Mouse (Mus musculus) embryonic fibroblast, embryonic 13.5 days (primary cell): ENCODE measurements around the gene A4galt.
A peak's percentile ranks its signal among the peaks of the same experiment; 100 is the strongest.

ENCODE experiments used
- CTCF ChIP-seq: IDR thresholded peaks from 2 replicates; pipeline ENCODE4 v1.5.1; 2011; ENCODE audit warnings: mild to moderate bottlenecking, control low read depth, low read length, moderate library complexity, borderline replicate concordance; ENCODE audit not compliant: insufficient read depth
- POLR2A ChIP-seq: IDR thresholded peaks from 2 replicates; pipeline ENCODE4 v1.6.1; 2011; ENCODE audit warnings: low read depth, mild to moderate bottlenecking, control low read depth, low read length, moderate library complexity

DNA sequence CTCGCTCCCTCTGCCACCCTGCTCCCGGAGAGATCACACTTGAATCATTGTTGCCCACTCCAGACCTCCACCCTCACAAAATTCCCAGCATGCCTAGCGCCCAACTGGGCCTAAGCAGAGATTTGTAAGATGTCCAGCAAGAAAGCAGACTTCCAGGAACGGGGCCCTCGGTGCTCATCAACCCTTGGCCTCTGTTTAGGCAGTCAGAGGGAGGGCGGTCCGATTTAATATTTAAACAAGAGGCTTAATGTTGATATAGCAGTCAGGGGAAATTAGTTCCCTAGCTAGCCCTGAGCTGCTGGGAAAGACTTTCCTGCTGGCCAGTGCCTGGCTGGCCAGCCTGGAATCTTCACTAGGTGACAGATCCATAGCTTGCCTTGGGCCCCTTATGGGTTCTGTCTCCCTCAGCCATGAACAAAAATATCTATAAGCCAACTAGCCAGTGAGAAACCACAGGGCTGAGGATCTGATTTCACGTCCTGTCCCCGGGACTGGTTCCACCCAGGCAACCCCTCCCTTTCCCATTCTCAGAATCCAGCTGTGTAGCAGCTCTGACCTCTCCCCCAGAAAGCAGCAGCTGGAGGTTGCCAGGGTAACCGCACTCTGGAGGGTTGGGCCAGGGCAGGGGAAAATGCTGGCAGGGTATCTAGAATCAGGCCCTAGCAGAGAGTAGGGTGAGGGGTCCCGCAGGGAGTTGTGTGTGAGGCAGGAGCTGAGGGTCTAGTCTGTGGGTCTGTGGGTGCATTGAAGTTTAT, 28.2 kb downstream of the A4galt start:
- no peak for TF ChIP-seq CTCF
- peak; percentile 47; the same call in 1 of the 2 replicates for TF ChIP-seq POLR2A
